Mouse (Mus musculus) neural tube, embryonic 14.5 days (tissue): ENCODE results near the gene Yju2. TPM values are rescaled to one million over a fixed set of nuclear protein-coding genes. Genes with fewer than 3 reads are reported as not detected.

Experiments
- ATAC-seq: fragments of 200-750 bp; cut with Nextera tagmentation; 2 replicates; pipeline ENCODE4 v1.8.0; 2017; ENCODE audit warnings: low read depth, mild to moderate bottlenecking, moderate TSS enrichment, moderate library complexity
- H3K27ac ChIP-seq: fragments of 300-500 bp; sonication (generic); 2 replicates; pipeline ENCODE4 v1.5.1; 2014; ENCODE audit warnings: low read depth, mild to moderate bottlenecking, control low read depth, low read length, moderate library complexity, mixed read lengths
- H3K27me3 ChIP-seq: fragments of 300-500 bp; sonication (generic); 2 replicates; pipeline ENCODE4 v1.6.1; 2014; ENCODE audit warnings: low read length; ENCODE audit not compliant: control insufficient read depth, insufficient read depth
- H3K36me3 ChIP-seq: fragments of 300-500 bp; sonication (generic); 2 replicates; pipeline ENCODE4 v1.6.1; 2014; ENCODE audit warnings: low read length, mixed read lengths; ENCODE audit not compliant: control insufficient read depth, insufficient read depth
- H3K4me1 ChIP-seq: fragments of 300-500 bp; sonication (generic); 2 replicates; pipeline ENCODE4 v1.6.1; 2014; ENCODE audit warnings: low read length; ENCODE audit not compliant: control insufficient read depth, insufficient read depth
- H3K4me2 ChIP-seq: fragments of 300-500 bp; sonication (generic); 2 replicates; pipeline ENCODE4 v1.6.1; 2014; ENCODE audit warnings: mild to moderate bottlenecking, low read depth, low read length, control low read depth
- H3K4me3 ChIP-seq: fragments of 300-500 bp; sonication (generic); 2 replicates; pipeline ENCODE4 v1.5.1; 2014; ENCODE audit warnings: low read depth, low read length, control low read depth, mixed read lengths
- H3K9ac ChIP-seq: fragments of 300-500 bp; sonication (generic); replicated peaks from 2 replicates; pipeline ENCODE4 v1.6.1; 2014; ENCODE audit warnings: low read depth, mild to moderate bottlenecking, control low read depth, low read length, mixed read lengths
- H3K9me3 ChIP-seq: fragments of 300-500 bp; sonication (generic); 2 replicates; pipeline ENCODE4 v1.6.1; 2016; ENCODE audit warnings: low read length; ENCODE audit not compliant: control insufficient read depth
- WGBS: fragments of 180-500 bp; shearing (Covaris S2); extraction: QIAGEN DNeasy Blood & Tissue Kit; methylation state at CpG from one replicate; pipeline ENCODE4 v1.1.7; 2014; 5-methylcytosine and 5-hydroxymethylcytosine counted together
- polyA plus RNA-seq: library from polyadenylated mRNA; unstranded; fragments of >200 nt; fragmentation: Nextera tagmentation; extraction: Ambion mirVana; gene quantifications from 2 replicates; pipeline ENCODE4 v1.2.1, GENCODE M21; 2014

Yju2 gene
- polyA plus RNA-seq, 1 experiment from 2014 or later = 18.0 TPM

GRCm38 (mm10) chr17:56009088-56009961, 50.4 kb downstream of the Yju2 start:
- no peaks in the 10 kb centered on the region for H3K27me3 ChIP-seq
- peak overlapping the region; percentile 81 for H3K4me3 ChIP-seq
- H3K9ac ChIP-seq = peak overlapping the region; percentile 84
- H3K4me2 ChIP-seq = peak overlapping the region; percentile 99
- no peaks in the 10 kb centered on the region for H3K9me3 ChIP-seq
- 1% methylated on average over 61 of the region's 62 CpGs for WGBS
- ATAC-seq = peak; percentile 90
- H3K4me1 ChIP-seq = peaks cover 25% of the 10 kb centered on the region
- H3K36me3 ChIP-seq = peaks cover 19% of the 10 kb centered on the region
- peak overlapping the region; percentile 98 for H3K27ac ChIP-seq

- H3K9me3 ChIP-seq = no peaks in the 10 kb centered on the region
- peak overlapping the region; percentile 99 for H3K4me2 ChIP-seq
- H3K4me1 ChIP-seq = peaks cover 25% of the 10 kb centered on the region
- no peaks in the 10 kb centered on the region for H3K27me3 ChIP-seq
- ATAC-seq = no peak
- 46% methylated on average over 2 of the region's 2 CpGs for whole genome bisulfite sequencing
- peak overlapping the region; percentile 84 for H3K9ac ChIP-seq
- H3K36me3 ChIP-seq = peaks cover 21% of the 10 kb centered on the region
- peak overlapping the region; percentile 81 for H3K4me3 ChIP-seq
- peak overlapping the region; percentile 98 for H3K27ac ChIP-seq
Measured at GRCm38 (mm10) chr17:56009962-56010240, 51.0 kb downstream of the Yju2 start.

GRCm38 (mm10) chr17:56010255-56010654, 51.4 kb downstream of the Yju2 start:
- Histone ChIP-seq H3K36me3 (peaks cover 24% of the 10 kb centered on the region), H3K27ac (no peak overlapping the region; the same call in 1 of the 2 replicates), H3K9me3 (no peaks in the 10 kb centered on the region), H3K27me3 (no peaks in the 10 kb centered on the region), H3K4me3 (peak overlapping the region; percentile 81), H3K4me1 (peaks cover 25% of the 10 kb centered on the region), H3K4me2 (peak overlapping the region; percentile 99), H3K9ac (peak overlapping the region; percentile 84)
- no peak for ATAC-seq
- 72% methylated on average over 14 of the region's 14 CpGs for WGBS

GRCm38 (mm10) chr17:56010681-56011080, 51.8 kb downstream of the Yju2 start:
- peaks cover 29% of the 10 kb centered on the region for H3K36me3 ChIP-seq
- H3K4me3 ChIP-seq = peak overlapping the region; percentile 81
- H3K9me3 ChIP-seq = no peaks in the 10 kb centered on the region
- WGBS = 7% methylated on average over 9 of the region's 9 CpGs
- H3K27ac ChIP-seq = no peak overlapping the region
- H3K27me3 ChIP-seq = no peaks in the 10 kb centered on the region
- H3K4me2 ChIP-seq = peak overlapping the region; percentile 99
- no peak overlapping the region; the same call in 1 of the 2 replicates for H3K9ac ChIP-seq
- ATAC-seq = no peak
- peaks cover 25% of the 10 kb centered on the region for H3K4me1 ChIP-seq

GRCm38 (mm10) chr17:56011441-56011840, 52.5 kb downstream of the Yju2 start:
- Histone ChIP-seq H3K4me1 (peaks cover 25% of the 10 kb centered on the region), H3K4me2 (no peak overlapping the region), H3K27ac (no peak overlapping the region), H3K9me3 (no peaks in the 10 kb centered on the region), H3K4me3 (no peak overlapping the region), H3K27me3 (no peaks in the 10 kb centered on the region), H3K36me3 (peaks cover 36% of the 10 kb centered on the region), H3K9ac (no peak overlapping the region)
- WGBS = 86% methylated on average over 7 of the region's 7 CpGs
- no peak for ATAC-seq

- H3K9ac ChIP-seq = no peak overlapping the region
- peaks cover 16% of the 10 kb centered on the region for H3K4me1 ChIP-seq
- no peak overlapping the region for H3K4me3 ChIP-seq
- H3K27me3 ChIP-seq = no peaks in the 10 kb centered on the region
- no peaks in the 10 kb centered on the region for H3K9me3 ChIP-seq
- H3K27ac ChIP-seq = no peak overlapping the region
- H3K36me3 ChIP-seq = peaks cover 68% of the 10 kb centered on the region
- no peak overlapping the region for H3K4me2 ChIP-seq
- no peak for ATAC-seq
- WGBS = 97% methylated on average over 9 of the region's 9 CpGs
Measured at GRCm38 (mm10) chr17:56015293-56015692, 56.4 kb downstream of the Yju2 start.

GRCm38 (mm10) chr17:56016382-56016781, 57.5 kb downstream of the Yju2 start:
- no peaks in the 10 kb centered on the region for H3K27me3 ChIP-seq
- H3K36me3 ChIP-seq = peaks cover 65% of the 10 kb centered on the region
- ATAC-seq = no peak
- no peak overlapping the region for H3K4me3 ChIP-seq
- no peak overlapping the region for H3K4me2 ChIP-seq
- peaks cover 6% of the 10 kb centered on the region for H3K4me1 ChIP-seq
- no peak overlapping the region for H3K9ac ChIP-seq
- H3K27ac ChIP-seq = no peak overlapping the region
- WGBS = 89% methylated on average over 8 of the region's 8 CpGs
- H3K9me3 ChIP-seq = no peaks in the 10 kb centered on the region

GRCm38 (mm10) chr17:56016793-56017785, 58.2 kb downstream of the Yju2 start:
- ATAC-seq = no peak
- H3K4me1 ChIP-seq = peaks cover 6% of the 10 kb centered on the region; the same call in 1 of the 2 replicates
- H3K36me3 ChIP-seq = peaks cover 58% of the 10 kb centered on the region
- no peaks in the 10 kb centered on the region for H3K27me3 ChIP-seq
- H3K27ac ChIP-seq = no peak overlapping the region
- no peak overlapping the region for H3K4me2 ChIP-seq
- no peaks in the 10 kb centered on the region for H3K9me3 ChIP-seq
- H3K9ac ChIP-seq = no peak overlapping the region
- H3K4me3 ChIP-seq = no peak overlapping the region
- 85% methylated on average over 15 of the region's 15 CpGs for WGBS
